Comparison of ENCODE assay signal across 20 mouse cellular contexts in genomic region chr1:25491503-25491902, GRCm38 (mm10).
"Had no signal": no experiment of that assay in that cellular context is flagged by ENCODE, and none has a peak within 500 bp of the region (broad histone marks: within the 10 kb centered on the region; RNA-seq: fewer than 3 reads in every experiment).

No protein-coding gene starts in this region.

- ATAC-seq: liver, embryonic 12.5 days; midbrain, embryonic 13.5 days; midbrain, embryonic 16.5 days had no signal

- H3K4me3 ChIP-seq: limb, embryonic 10.5 days; limb, embryonic 13.5 days; liver, embryonic 12.5 days; liver, embryonic 15.5 days; lung, embryonic 15.5 days; megakaryocyte, embryonic 14.5 days; midbrain, embryonic 10.5 days; midbrain, embryonic 13.5 days; myocyte; neural tube, embryonic 13.5 days had no signal

- H3K9me3 ChIP-seq: limb, embryonic 10.5 days; limb, embryonic 13.5 days; liver, embryonic 12.5 days; liver, embryonic 15.5 days; lung, embryonic 15.5 days; megakaryocyte, embryonic 14.5 days; midbrain, embryonic 10.5 days; midbrain, embryonic 13.5 days; neural tube, embryonic 13.5 days had no signal

- H3K27me3 ChIP-seq: limb, embryonic 13.5 days; liver, embryonic 12.5 days; liver, embryonic 15.5 days; lung, embryonic 15.5 days; megakaryocyte, embryonic 14.5 days; midbrain, embryonic 13.5 days; neural tube, embryonic 13.5 days had no signal

- H3K36me3 ChIP-seq: limb, embryonic 10.5 days; limb, embryonic 13.5 days; liver, embryonic 12.5 days; liver, embryonic 15.5 days; lung, embryonic 15.5 days; midbrain, embryonic 10.5 days; neural tube, embryonic 13.5 days had no signal

- H3K9ac ChIP-seq: limb, embryonic 13.5 days; liver, embryonic 12.5 days; liver, embryonic 15.5 days; lung, embryonic 15.5 days; midbrain, embryonic 13.5 days; neural tube, embryonic 13.5 days had no signal

- DNase-seq: kidney, postnatal 25 days; liver; lung, adult 18-20 months; lung, postnatal 10 days; lung, postnatal 36 days; thymus, adult 2 months; thymus, postnatal 14 days; thymus, postnatal 4 days had no signal

- H3K27ac ChIP-seq: kidney, postnatal 0 days; limb, embryonic 10.5 days; limb, embryonic 13.5 days; liver, embryonic 12.5 days; liver, embryonic 15.5 days; lung, embryonic 15.5 days; midbrain, embryonic 10.5 days; midbrain, embryonic 13.5 days; neural tube, embryonic 13.5 days had no signal

- H3K4me1 ChIP-seq: limb, embryonic 10.5 days; limb, embryonic 13.5 days; liver, embryonic 12.5 days; liver, embryonic 15.5 days; lung, embryonic 15.5 days; megakaryocyte, embryonic 14.5 days; midbrain, embryonic 10.5 days; midbrain, embryonic 13.5 days; neural tube, embryonic 13.5 days had no signal

- H3K4me2 ChIP-seq: limb, embryonic 13.5 days; liver, embryonic 12.5 days; liver, embryonic 15.5 days; lung, embryonic 15.5 days; midbrain, embryonic 13.5 days; neural tube, embryonic 13.5 days had no signal
